Mouse (Mus musculus) lung, adult 18-20 months (tissue): ENCODE results near the gene Dleu7.
A peak's percentile ranks its signal among the peaks of the same experiment; 100 is the strongest.

Experiments
- DNase-seq, 2 experiments: peaks; one replicate each; pipeline ENCODE4 v3.0.0; 2022; ENCODE audit warnings: mixed read lengths in 2 of 2

Gene Dleu7

DNA sequence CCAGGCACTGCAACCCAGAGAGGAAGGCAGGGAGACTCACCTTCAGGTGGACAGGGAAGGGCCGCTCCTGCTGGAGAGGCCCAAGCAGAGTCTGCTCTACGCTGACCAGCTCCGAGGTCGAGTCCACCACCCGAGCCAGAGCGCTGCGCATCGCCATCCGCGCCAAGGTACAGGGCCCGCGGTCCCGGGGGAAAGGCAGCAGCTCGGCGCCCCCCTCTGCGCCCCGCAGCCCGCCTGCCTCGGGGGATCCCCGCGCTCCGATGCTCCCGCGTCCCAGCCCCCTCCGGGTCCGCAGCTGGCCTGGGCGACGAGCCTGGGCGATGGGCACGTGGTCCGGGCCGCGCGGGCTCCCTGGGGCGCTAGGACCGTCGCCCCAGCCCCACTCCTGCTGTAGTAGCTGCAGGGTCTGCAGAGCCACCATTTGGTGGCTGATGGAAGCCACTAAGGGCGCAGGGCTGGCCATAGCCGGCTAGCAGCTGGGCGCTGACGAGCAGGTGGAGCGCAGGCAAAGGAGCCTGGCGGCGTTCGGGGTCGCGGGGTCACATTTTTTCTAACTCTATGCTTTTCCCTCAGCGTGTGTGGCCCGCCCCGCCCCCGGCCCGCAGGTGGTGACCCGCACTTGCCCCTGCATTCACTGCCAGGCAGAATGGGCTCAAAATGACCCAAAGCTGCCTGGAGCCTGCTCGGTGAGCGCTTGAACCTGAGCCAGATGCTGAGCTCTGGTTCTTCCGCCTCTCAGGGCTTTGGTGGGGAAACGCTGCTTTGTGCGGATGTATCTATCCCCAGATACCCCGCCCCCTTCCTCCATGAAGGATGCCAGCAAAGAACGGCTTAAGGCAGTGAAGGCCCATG, at the start of gene Dleu7, which contains the start of gene Rnaseh2b:
Dleu7 (minus strand) TSS at position 560 of the 852 bp plus-strand sequence.
Rnaseh2b (plus strand) TSS at position 102 of the 852 bp plus-strand sequence.
- DNase-seq, result no peak

DNA sequence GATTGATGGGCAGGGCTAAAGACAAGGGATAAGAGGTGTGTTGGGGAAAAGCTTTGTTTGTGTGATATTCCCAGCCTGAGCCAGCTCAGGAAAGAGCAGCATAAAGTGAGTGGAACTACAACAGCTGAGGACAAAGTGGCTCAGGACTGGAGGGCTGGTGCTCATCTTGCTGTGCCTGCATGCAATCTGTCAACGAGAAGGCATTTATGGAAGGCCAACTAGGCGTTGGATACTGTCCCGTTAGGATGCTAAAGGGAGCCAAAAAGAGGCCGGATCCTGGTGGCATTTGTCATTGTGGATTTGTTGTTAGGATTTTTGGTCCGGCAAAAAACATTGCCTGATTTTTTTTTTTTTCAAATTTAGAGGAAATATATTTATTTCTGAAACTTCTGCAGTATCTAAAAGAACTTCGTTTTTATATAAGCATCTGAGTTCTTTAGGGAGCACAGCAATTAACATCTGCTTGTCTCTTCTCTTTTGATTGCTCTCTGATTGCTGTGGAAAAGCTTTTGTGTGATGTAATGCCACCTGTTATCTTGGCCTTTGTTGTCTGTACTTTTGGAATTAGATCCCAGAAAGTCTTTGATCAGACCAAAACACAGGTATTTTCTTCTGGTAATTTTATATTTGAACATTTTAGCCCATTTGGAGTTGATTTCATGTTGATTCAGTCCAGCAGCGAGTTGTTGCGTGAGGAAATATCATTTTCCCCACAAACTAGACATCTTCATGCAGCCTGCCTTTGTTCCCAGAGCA, 49.2 kb upstream of the Dleu7 start:
- no peak for DNase-seq

DNA sequence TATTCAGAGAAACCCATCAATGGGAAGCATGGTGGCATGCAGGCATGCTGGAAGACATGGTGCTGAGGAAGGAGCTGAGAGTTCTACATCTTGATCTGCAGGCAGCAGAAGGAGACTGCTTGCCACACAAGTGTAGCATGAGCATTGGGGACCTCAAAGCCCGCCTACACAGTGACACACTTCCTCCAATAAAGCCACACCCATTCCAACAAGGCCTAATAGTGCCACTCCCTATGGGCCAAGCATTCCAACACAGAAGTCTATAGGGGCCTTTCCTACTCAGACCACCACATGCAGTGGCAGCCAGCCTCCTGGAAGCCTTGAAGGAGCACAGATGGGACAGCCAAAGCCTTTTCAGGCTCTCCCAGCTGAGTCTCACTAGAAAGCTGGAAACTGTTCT, 46.3 kb upstream of the Dleu7 start:
- no peak for DNase-seq

DNA sequence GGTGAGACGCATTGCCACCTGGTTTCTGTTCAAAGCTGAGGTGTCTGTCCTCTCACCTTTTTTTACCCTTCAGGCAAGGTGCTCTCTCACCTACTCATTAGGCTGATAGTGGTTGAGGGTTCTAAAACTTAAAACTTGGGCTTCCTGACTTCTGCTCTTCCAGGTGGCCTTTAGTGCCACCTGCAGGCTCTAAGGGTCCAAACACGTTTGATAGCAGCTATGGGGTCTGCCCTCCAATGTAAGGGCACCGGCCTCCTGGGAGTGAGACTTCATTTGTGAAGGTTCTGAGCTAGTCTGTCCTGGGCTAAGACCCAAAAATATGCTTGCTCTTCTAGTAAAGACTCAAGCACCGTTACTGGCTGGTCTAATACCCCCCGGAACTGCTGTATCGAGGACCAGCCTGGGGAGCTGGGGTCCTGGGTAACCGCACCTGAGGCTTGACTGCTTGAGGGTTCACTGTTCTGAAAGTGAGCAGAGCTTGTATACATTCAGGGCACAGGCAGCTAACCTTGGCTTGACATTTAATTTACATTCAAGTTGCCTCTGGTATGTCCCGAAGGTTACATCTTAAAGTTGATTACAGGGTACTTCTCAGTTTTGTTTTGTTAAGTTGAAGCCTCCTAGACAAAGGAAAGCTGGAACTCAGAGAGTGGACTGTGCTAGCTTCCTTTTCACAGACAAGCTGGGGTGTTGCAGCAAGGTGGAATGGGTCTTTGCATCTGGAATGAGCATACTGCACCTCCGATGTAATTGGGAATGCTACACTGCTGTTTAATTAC, 41.3 kb upstream of the Dleu7 start:
- DNase-seq, result no peak

DNA sequence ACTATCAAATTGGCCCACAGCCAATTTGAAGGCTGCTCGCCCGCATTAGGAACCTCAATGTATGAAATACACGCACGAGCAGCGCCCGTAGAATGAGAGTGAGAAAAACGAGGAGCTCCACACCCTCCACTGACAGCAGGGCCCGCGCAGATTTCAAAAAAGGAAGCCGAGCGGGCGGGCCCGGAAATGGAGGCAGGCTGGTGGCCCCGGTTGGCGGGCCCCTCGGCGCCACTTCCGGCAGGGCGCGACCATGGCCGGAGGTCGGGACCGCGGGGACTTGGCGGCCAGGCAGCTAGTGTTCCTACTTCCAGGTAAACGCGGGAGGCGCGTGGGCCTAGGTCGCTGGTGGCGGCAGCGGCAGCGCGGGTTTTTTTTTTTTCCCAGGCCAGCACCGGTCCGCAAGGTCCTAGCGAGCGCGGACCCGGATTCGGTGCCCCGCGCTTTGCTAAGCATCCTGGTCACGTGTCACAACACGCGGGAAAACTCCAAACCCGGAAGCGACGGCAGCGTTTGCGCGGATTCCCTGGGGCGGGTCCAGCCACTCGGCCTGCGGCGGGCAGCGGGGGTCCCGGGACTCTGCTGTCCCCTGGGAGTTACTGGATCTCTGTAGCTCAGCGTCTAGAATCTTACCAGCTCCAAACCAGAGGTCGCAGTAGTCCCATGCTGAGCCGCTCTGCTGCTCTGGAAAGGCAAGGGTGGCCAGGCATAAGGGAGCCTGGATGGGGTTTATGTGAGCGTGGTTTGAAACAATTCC, 39.2 kb upstream of the Dleu7 start:
- peak; percentile 83 to 88 for DNase-seq

DNA sequence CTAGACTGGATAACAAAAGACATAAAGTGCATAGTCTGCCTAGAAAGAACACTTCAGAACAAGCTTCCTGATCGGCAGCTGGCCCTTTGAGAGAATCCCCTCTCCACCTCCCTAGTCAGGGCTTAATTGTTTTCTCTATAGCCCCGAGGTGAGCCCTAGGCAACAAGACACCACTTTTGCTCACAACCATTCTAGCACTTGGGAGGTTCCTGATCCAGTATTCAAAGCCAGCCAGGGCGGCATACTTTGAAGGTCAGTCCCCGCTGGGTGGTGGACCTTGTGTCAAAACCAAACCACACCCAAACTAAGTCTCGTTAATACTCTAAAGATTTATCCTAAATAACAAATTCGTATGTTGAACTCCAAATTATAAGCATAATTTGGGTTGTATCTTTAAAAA, 38.6 kb upstream of the Dleu7 start:
- DNase-seq, result no peak

DNA sequence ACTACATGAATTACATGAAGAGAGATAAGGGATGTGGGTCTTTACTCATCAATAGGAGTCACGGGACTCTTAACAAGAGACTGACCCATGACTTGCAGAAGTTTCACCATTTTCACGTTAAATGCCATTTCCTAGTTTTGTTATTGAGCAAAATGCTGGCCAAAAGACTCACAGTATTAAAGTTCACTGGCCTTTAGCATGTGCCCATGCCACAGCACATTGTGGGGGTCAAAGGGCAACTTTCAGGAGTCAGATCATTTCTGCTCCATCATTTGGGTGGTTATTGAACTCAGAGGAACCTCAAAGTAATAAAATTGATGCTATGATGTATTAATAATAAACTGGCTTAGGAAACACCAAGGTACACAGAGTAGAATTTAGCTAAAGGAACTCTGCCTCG, 36.8 kb upstream of the Dleu7 start:
- DNase-seq, result no peak

DNA sequence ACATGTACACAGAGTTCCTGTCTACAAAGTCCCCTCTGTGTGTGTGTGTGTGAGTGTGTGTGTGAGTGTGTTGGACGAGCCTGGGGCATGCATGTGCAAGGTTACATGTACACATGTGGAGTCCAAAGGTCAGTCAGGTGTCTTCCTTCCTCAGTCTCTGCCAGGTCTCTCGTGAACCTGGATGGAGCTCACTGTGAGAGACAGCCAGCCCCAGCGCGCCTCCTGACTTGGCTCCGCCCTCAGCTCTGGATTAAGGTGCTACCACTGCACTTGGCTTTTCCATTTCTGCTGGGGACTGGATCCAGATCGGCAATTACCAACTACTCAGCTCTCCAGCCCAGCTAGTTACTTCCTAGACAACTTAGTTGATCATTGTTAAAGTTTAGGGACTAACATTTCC, 35.8 kb upstream of the Dleu7 start:
- no peak for DNase-seq

DNA sequence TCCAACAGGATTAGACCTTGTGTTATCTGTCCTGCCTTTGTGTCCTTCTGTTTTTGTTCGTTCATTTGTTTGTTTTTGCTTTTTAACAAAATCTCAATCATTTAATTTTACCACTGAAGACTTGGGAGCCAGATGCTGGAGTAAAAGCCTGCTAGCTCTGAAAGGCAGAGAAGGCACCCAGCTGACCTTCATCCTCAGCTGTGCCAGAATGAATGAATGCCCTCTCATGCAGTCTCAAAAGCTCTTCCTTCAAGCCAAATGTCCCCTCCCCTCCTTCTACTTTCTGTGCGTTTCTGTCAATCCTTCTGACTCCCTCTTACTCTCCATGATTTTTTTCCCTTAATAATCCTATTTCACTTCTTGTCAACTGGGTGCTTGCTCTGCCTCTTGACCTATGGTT, 34.3 kb upstream of the Dleu7 start:
- DNase-seq, result no peak

DNA sequence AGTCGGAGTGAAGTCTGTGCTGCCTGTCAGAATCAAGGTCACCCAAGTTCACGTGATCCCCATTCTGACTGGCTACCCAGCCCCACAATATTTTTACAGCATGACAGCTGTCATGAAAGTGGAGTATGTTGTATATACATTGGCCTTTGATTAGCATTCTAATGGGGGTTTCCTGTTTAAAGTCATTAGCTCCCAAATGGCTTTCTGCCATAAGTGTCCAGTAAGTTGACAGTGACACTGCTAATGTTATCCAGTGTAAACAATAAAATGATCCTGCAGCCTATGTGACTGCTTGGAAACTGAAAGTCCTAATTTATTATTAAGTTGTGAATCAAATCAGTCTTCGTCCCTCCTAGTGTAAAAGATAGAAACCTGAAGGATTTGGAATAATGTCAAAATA, 33.2 kb upstream of the Dleu7 start:
- DNase-seq, result no peak

DNA sequence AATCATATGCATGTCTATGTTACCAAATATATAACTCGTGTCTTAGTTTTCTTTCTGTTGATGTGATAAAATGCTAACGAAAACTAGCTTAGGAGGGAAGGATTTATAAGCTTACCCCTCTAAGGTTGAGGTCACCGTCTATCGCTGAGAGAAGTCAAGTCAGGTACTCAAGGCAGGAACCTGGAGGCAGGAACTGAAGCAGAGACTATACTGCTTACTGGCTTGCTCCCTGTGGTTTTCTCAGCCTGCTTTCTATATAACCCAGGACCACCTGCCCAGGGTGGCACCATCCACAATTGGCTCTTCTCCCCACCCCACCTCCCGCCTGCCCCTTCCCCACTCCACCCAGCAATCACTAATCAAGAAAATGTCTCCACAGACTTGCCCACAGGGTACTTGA, 32.1 kb upstream of the Dleu7 start:
- no peak for DNase-seq

DNA sequence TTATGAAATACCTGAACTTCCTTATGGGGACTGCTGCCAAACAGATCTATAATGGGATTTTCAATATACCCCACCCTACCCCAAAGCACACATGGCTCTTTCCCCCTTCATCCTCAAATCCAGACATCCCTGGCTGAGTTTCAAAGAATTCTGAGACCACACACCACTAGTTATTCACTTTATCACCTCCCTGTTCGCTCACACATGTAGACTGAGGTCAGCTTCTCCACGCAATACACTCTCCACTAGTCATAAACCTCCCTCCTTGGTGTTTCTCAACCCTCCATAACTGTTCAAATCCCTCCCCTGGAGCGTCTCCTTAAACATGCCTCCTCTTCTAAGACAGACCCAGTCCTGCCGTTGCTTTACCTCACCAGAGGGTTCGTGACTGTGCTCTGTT, 30.6 kb upstream of the Dleu7 start:
- no peak for DNase-seq

DNA sequence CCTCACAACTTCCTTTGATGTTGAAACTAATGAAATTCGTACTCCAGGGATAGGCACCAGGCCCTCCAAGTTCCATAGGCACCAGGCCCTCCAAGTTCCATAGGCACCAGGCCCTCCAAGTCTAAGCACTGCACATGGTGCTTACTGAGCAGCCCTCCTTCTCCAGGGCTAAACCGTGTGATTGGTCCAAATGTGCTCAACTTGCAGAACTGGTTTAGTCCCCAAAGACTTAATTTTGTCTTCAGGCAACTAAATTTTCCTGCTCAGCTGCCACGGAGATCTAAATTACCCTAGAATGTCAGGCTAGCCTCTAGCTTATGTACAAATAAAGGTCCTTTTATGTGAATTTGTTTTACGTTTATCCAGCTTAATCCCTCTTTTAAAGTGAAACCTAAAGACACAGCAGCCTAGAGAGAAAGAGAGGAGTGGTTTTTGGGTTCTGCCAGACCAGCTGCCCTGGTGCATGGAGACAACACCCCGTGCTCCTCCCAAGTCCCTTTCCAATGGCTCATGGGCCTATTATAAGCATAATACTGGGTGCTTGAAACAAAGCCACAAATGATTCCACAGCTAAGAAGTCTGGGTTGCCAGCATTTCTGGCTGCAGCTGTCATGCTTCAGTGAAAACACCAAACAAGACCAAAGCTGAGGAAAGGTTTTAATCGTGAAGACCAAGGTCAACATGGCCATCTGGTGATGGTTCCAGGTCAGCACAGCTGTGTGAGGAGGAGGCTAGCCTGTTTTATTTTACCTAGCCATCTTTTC, 29.9 kb upstream of the Dleu7 start:
- DNase-seq, result no peak

DNA sequence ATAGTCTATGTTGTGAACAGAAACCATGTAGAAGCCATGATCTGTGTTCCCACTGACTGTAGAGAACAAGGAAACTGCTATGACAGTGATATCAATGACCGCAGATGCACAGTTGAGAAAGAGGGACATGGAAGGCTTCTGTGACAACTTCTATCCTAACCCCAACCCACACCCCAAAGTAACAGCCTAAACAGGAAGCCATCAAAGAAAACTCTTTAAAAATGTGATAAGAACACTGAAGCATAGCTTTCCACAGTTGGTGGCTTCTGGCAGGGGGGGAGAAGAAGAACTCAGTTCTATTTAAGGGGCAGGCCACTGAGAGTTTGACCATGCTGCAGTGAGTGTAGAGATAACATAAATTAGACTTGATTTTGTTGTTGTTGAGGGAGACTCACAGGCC, 18.8 kb upstream of the Dleu7 start:
- DNase-seq, result no peak

DNA sequence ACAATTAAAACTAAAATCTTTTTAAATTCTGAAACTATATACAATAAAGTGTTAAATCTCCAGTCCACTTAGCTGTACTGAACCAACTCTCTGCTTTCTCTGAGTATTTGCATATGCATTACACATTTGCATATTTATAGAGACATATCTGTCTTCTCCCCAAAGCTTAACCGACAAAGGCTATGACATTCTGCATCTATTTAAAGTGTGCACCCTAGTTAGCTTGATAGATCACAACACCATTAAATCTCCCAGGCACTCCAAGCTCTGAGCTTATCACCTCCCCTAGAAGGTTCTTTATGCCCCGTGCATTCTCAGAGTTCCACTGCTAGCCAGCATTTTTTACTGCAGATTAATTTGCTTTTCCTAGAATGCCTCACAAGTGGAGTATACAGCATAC, 16.2 kb upstream of the Dleu7 start:
- no peak for DNase-seq

DNA sequence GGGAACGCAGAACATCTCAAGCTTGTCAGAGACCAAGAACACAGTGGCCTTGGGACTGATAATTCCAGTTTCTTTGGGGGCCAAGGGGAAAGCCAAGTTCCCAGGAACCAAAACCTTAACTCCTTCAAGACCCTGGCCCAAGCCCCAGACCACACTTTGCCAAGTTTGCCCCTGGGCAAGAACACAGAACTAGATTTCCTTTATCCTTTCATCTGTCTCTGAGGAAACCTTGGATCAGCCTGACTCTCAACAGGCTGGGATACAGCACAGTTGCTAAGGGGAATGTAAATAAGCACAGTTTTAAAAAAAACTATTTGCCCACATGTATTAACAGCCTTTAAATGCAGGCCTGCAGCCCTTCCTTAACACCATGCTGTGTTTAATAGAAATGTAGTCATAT, 14.7 kb upstream of the Dleu7 start:
- no peak for DNase-seq

DNA sequence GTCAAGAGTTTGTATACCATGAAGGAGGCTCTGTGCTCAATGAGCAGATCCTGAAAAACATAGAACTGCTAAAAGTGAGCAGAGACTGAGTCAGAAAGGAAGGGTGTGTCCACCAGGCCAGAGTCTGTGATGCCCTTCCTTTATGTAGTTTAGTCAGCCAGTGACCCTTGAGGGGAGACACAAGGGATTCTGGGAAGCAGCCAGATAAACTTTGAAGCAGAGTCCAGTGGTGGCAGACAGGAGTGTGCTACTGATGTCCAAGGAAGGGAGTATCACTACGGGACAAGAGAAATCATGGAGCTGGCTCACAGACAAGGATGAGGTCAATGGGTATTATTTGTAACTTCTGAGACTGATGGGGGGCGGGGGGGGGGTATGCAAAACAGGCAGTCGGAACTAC, 7.2 kb upstream of the Dleu7 start:
- DNase-seq, result no peak

DNA sequence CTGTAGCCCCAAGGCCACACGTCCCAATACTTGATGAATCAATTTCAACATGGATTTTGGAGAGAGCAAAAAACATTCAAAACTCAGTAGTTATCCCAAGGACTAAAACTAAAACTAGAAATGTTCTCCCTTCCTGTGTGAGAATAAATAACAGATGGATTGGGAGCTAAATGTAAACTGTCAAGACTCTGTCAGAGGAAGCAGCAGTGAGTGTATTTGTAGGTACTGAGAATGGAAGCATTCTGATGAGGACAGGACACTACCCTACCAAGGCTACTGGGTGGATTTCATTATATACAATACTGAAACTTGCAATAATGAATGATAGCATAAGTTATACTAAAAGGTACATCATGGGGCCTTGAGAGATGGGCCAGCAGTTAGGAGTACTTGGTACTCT, 6.0 kb upstream of the Dleu7 start:
- no peak for DNase-seq

DNA sequence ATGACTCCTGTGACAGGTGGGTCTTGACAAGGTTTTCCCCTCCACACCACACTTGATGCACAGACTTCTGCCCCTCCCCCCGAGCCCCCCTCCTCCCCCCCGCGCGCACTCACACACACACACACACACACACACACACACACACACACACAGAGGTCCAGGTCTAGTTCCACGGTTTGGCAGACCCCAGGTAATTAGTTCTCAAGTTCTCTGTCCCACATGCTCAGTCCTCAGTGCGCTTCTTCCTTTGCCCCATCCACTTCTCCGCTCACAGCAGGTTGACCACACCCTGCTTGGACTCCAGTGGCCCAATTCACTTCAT, 720 bp downstream of the Dleu7 start:
- DNase-seq, result no peak

DNA sequence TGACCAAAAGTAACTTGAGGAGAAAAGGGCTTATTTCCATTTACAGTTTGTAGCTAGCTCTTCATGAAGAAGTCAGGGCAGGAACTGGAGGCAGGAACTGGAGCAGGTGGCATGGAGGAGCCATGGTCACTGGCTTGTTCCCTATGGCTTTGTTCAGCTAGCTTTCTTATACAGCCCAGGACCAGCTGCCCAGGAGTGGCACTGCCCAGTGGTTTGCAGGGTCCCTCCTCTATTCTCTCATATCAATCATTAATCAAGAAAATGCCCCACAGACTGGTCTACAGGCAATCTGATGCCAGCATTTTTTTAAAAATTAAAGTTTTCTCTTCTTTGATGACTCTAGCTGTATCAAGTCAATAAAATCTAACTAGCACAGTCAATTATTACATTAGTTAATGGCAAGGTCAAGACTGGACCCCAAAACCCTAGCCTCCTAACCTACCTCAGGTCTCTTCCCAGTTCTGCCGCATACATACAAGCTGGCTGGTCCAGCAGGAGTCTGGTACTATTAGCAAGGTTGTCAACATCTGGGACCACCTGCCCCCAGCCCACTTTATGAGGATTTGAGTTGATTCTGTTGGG, 1.4 kb downstream of the Dleu7 start:
- DNase-seq, result no peak

DNA sequence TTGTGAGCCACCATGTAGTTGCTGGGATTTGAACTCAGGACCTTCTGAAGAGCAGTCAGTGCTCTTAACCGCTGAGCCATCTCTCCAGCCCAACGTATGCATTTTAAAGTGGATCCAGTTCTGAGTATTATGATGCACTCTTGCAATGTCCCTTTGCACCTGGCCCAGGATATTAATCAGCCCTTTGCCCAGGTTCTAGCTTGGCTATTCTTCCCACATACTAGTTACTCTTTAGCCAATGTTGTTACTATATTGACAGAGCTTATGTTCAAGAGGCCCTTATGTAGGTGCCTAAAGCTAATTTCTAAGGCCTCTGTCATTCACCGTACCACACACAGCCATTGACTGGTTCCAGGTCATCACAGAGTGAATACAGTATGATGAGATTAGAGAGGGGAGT, 4.1 kb downstream of the Dleu7 start:
- no peak for DNase-seq

DNA sequence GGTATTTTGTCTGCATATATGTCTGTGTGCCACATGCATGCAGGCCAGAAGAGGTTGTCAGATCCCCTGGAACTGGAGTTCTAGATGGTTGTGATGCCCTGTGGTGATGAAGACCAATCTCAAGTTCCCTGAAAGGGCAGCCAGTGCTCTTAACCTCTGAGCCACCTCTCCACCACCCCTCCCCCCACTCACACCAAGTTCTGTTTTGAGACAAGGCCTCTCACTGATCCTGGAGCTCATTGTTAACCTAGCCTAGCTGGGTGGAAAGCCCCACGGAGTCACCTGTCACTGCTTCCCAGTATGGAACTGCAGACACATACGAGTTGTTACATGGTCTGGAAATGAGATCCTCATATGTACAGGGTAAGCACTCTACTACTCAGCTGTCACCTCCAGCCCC, 9.9 kb downstream of the Dleu7 start:
- no peak for DNase-seq
